Mouse (Mus musculus): ENCODE measurements at regions not wholly inside any gene's neighbourhood (a gene's known extent, or its start where the extent isn't known, plus 50 kb on each side); places are given as distances from the start of the nearest gene placed in this dataset.

- Histone ChIP-seq H3K27ac (ENCODE audit: low read depth, low read length) (no peak overlapping the region), H3K36me3 (ENCODE audit: control insufficient read depth, insufficient read depth) (no peaks in the 10 kb centered on the region), H3K9ac (ENCODE audit: low read depth, low read length) (no peak overlapping the region), H3K9me3 (ENCODE audit: control insufficient read depth) (no peaks in the 10 kb centered on the region), H3K4me3 (ENCODE audit: low read depth, low read length) (no peak overlapping the region), H3K4me1 (replicated peaks; ENCODE audit: control insufficient read depth, insufficient read depth, low read length) (no peaks in the 10 kb centered on the region), H3K4me2 (replicated peaks; ENCODE audit: low read depth) (no peak overlapping the region), H3K27me3 (replicated peaks; ENCODE audit: control insufficient read depth, insufficient read depth, low read length) (no peaks in the 10 kb centered on the region)
- peak; percentile 66 for TF ChIP-seq CTCF (IDR thresholded peaks at IDR 0.05; ENCODE audit: low read depth)
- ATAC-seq: no peak
- 77% methylated on average over 10 of the region's 10 CpGs for WGBS
Observed at GRCm38 (mm10) chr10:109496161-109496560, 485.4 kb upstream of the Syt1 start.

- no peak overlapping the region for H3K9ac ChIP-seq (ENCODE audit: low read depth, low read length)
- H3K36me3 ChIP-seq (ENCODE audit: control insufficient read depth, insufficient read depth): no peaks in the 10 kb centered on the region
- 82% methylated on average over 4 of the region's 4 CpGs for WGBS
- no peak for TF ChIP-seq CTCF (IDR thresholded peaks at IDR 0.05; ENCODE audit: low read depth)
- no peak for ATAC-seq
- H3K27me3 ChIP-seq (replicated peaks; ENCODE audit: control insufficient read depth, insufficient read depth, low read length): no peaks in the 10 kb centered on the region
- H3K4me1 ChIP-seq (replicated peaks; ENCODE audit: control insufficient read depth, insufficient read depth, low read length): no peaks in the 10 kb centered on the region
- no peak overlapping the region for H3K4me3 ChIP-seq (ENCODE audit: low read depth, low read length)
- H3K4me2 ChIP-seq (replicated peaks; ENCODE audit: low read depth): no peak overlapping the region
- H3K9me3 ChIP-seq (ENCODE audit: control insufficient read depth): no peaks in the 10 kb centered on the region
- H3K27ac ChIP-seq (ENCODE audit: low read depth, low read length): no peak overlapping the region
Observed at GRCm38 (mm10) chr10:109490765-109491164, 480.0 kb upstream of the Syt1 start.

- no peaks in the 10 kb centered on the region for H3K27me3 ChIP-seq (replicated peaks; ENCODE audit: control insufficient read depth, insufficient read depth, low read length)
- no peaks in the 10 kb centered on the region for H3K36me3 ChIP-seq (ENCODE audit: control insufficient read depth, insufficient read depth)
- no peak overlapping the region for H3K4me3 ChIP-seq (ENCODE audit: low read depth, low read length)
- no peak overlapping the region for H3K4me2 ChIP-seq (replicated peaks; ENCODE audit: low read depth)
- no peak for ATAC-seq
- no peak for TF ChIP-seq CTCF (IDR thresholded peaks at IDR 0.05; ENCODE audit: low read depth)
- H3K9me3 ChIP-seq (ENCODE audit: control insufficient read depth): no peaks in the 10 kb centered on the region
- WGBS: 85% methylated on average over 1 of the region's 1 CpGs
- no peaks in the 10 kb centered on the region for H3K4me1 ChIP-seq (replicated peaks; ENCODE audit: control insufficient read depth, insufficient read depth, low read length)
- no peak overlapping the region for H3K27ac ChIP-seq (ENCODE audit: low read depth, low read length)
- no peak overlapping the region for H3K9ac ChIP-seq (ENCODE audit: low read depth, low read length)
Observed at GRCm38 (mm10) chr10:109488000-109488399, 477.2 kb upstream of the Syt1 start.

- ATAC-seq: no peak
- TF ChIP-seq CTCF (IDR thresholded peaks at IDR 0.05; ENCODE audit: low read depth): no peak
- 52% methylated on average over 7 of the region's 7 CpGs for WGBS
Observed at GRCm38 (mm10) chr10:109486917-109487604, 476.3 kb upstream of the Syt1 start.

GRCm38 (mm10) chr10:109480551-109480950 is 469.8 kb upstream of the Syt1 start:
- no peak for ATAC-seq
- no peaks in the 10 kb centered on the region for H3K9me3 ChIP-seq (ENCODE audit: control insufficient read depth)
- H3K9ac ChIP-seq (ENCODE audit: low read depth, low read length): no peak overlapping the region
- TF ChIP-seq CTCF (IDR thresholded peaks at IDR 0.05; ENCODE audit: low read depth): no peak
- no peak overlapping the region for H3K4me2 ChIP-seq (replicated peaks; ENCODE audit: low read depth)
- no peak overlapping the region for H3K4me3 ChIP-seq (ENCODE audit: low read depth, low read length)
- no peaks in the 10 kb centered on the region for H3K36me3 ChIP-seq (ENCODE audit: control insufficient read depth, insufficient read depth)
- no peaks in the 10 kb centered on the region for H3K4me1 ChIP-seq (replicated peaks; ENCODE audit: control insufficient read depth, insufficient read depth, low read length)
- H3K27me3 ChIP-seq (replicated peaks; ENCODE audit: control insufficient read depth, insufficient read depth, low read length): no peaks in the 10 kb centered on the region
- H3K27ac ChIP-seq (ENCODE audit: low read depth, low read length): no peak overlapping the region

More at GRCm38 (mm10) chr10:109486917-109487604, 476.3 kb upstream of the Syt1 start:
- no peak overlapping the region for H3K4me3 ChIP-seq (ENCODE audit: low read depth, low read length)
- no peaks in the 10 kb centered on the region for H3K9me3 ChIP-seq (ENCODE audit: control insufficient read depth)
- H3K9ac ChIP-seq (ENCODE audit: low read depth, low read length): no peak overlapping the region
- no peaks in the 10 kb centered on the region for H3K27me3 ChIP-seq (replicated peaks; ENCODE audit: control insufficient read depth, insufficient read depth, low read length)
- H3K4me1 ChIP-seq (replicated peaks; ENCODE audit: control insufficient read depth, insufficient read depth, low read length): no peaks in the 10 kb centered on the region
- H3K4me2 ChIP-seq (replicated peaks; ENCODE audit: low read depth): no peak overlapping the region
- no peak overlapping the region for H3K27ac ChIP-seq (ENCODE audit: low read depth, low read length)
- H3K36me3 ChIP-seq (ENCODE audit: control insufficient read depth, insufficient read depth): no peaks in the 10 kb centered on the region

- Histone ChIP-seq H3K4me2 (replicated peaks; ENCODE audit: low read depth) (no peak overlapping the region), H3K4me3 (ENCODE audit: low read depth, low read length) (no peak overlapping the region), H3K27ac (ENCODE audit: low read depth, low read length) (no peak overlapping the region), H3K27me3 (replicated peaks; ENCODE audit: control insufficient read depth, insufficient read depth, low read length) (no peaks in the 10 kb centered on the region), H3K36me3 (ENCODE audit: control insufficient read depth, insufficient read depth) (no peaks in the 10 kb centered on the region), H3K9me3 (ENCODE audit: control insufficient read depth) (no peaks in the 10 kb centered on the region), H3K4me1 (replicated peaks; ENCODE audit: control insufficient read depth, insufficient read depth, low read length) (no peaks in the 10 kb centered on the region), H3K9ac (ENCODE audit: low read depth, low read length) (no peak overlapping the region)
- no peak for ATAC-seq
- no peak for TF ChIP-seq CTCF (IDR thresholded peaks at IDR 0.05; ENCODE audit: low read depth)
- WGBS: 74% methylated on average over 5 of the region's 5 CpGs
Observed at GRCm38 (mm10) chr10:109479941-109480340, 469.2 kb upstream of the Syt1 start.

- no peak for TF ChIP-seq CTCF (IDR thresholded peaks at IDR 0.05; ENCODE audit: low read depth)
- ATAC-seq: no peak
- no peaks in the 10 kb centered on the region for H3K36me3 ChIP-seq (ENCODE audit: control insufficient read depth, insufficient read depth)
Observed at GRCm38 (mm10) chr10:109466516-109466915, 455.7 kb upstream of the Syt1 start.

More at GRCm38 (mm10) chr10:109466516-109466915, 455.7 kb upstream of the Syt1 start:
- Histone ChIP-seq H3K4me3 (ENCODE audit: low read depth, low read length) (no peak overlapping the region), H3K9me3 (ENCODE audit: control insufficient read depth) (no peaks in the 10 kb centered on the region), H3K4me2 (replicated peaks; ENCODE audit: low read depth) (no peak overlapping the region), H3K27me3 (replicated peaks; ENCODE audit: control insufficient read depth, insufficient read depth, low read length) (no peaks in the 10 kb centered on the region), H3K27ac (ENCODE audit: low read depth, low read length) (no peak overlapping the region), H3K9ac (ENCODE audit: low read depth, low read length) (no peak overlapping the region), H3K4me1 (replicated peaks; ENCODE audit: control insufficient read depth, insufficient read depth, low read length) (no peaks in the 10 kb centered on the region)
- 77% methylated on average over 3 of the region's 3 CpGs for WGBS
